Mouse (Mus musculus) kidney, adult 18-20 months (tissue): ENCODE data around the gene Frem1.

ENCODE experiments used
- DNase-seq: peaks from one replicate; pipeline ENCODE4 v3.0.0; 2021

The Frem1 gene

GRCm38 (mm10) chr4:82918625-82919024 lies 133.5 kb downstream of the Frem1 start:
- no peak for DNase-seq

GRCm38 (mm10) chr4:82916678-82917050 lies 135.5 kb downstream of the Frem1 start:
- DNase-seq = no peak

- no peak for DNase-seq
These were observed 136.0 kb downstream of the Frem1 start for GRCm38 (mm10) chr4:82916003-82916677.

- no peak for DNase-seq
These were observed 136.6 kb downstream of the Frem1 start for GRCm38 (mm10) chr4:82915576-82915975.

- no peak for DNase-seq
These were observed 137.5 kb downstream of the Frem1 start for GRCm38 (mm10) chr4:82914601-82915143.

- DNase-seq = no peak
These were observed 156.9 kb downstream of the Frem1 start for GRCm38 (mm10) chr4:82895227-82895626.

- DNase-seq = no peak
These were observed 159.9 kb downstream of the Frem1 start for GRCm38 (mm10) chr4:82892247-82892646.

- no peak for DNase-seq
These were observed 160.6 kb downstream of the Frem1 start for GRCm38 (mm10) chr4:82891566-82891965.

GRCm38 (mm10) chr4:82891049-82891448 lies 161.1 kb downstream of the Frem1 start:
- no peak for DNase-seq

GRCm38 (mm10) chr4:82890585-82890984 lies 161.6 kb downstream of the Frem1 start:
- DNase-seq = no peak

- DNase-seq = no peak
These were observed 166.0 kb downstream of the Frem1 start for GRCm38 (mm10) chr4:82886148-82886547.

GRCm38 (mm10) chr4:82885535-82885913 lies 166.6 kb downstream of the Frem1 start:
- no peak for DNase-seq

- DNase-seq = no peak
These were observed 167.3 kb downstream of the Frem1 start, which contains the start of gene Cer1 for GRCm38 (mm10) chr4:82884636-82885534. Gene Cer1 (minus strand): TSS chr4:82885148.

GRCm38 (mm10) chr4:82882500-82882899 lies 169.6 kb downstream of the Frem1 start:
- DNase-seq = no peak

GRCm38 (mm10) chr4:82881366-82881765 lies 170.8 kb downstream of the Frem1 start:
- DNase-seq = no peak

- DNase-seq = no peak
These were observed 171.9 kb downstream of the Frem1 start for GRCm38 (mm10) chr4:82880243-82880642.

- DNase-seq = no peak
These were observed 173.0 kb downstream of the Frem1 start for GRCm38 (mm10) chr4:82879152-82879551.

- DNase-seq = no peak
These were observed 175.5 kb downstream of the Frem1 start for GRCm38 (mm10) chr4:82876656-82877055.

- no peak for DNase-seq
These were observed 176.6 kb downstream of the Frem1 start for GRCm38 (mm10) chr4:82875532-82875931.

- DNase-seq = no peak
These were observed 177.3 kb downstream of the Frem1 start for GRCm38 (mm10) chr4:82874791-82875190.

- DNase-seq = no peak
These were observed 179.6 kb downstream of the Frem1 start for GRCm38 (mm10) chr4:82872548-82872947.

- no peak for DNase-seq
These were observed 180.0 kb downstream of the Frem1 start for GRCm38 (mm10) chr4:82872121-82872520.

- no peak for DNase-seq
These were observed 181.2 kb downstream of the Frem1 start for GRCm38 (mm10) chr4:82870931-82871330.
